Mouse (Mus musculus) neural tube, embryonic 12.5 days (tissue): ENCODE data around the gene Rapgef4. TPM values are rescaled to one million over a fixed set of nuclear protein-coding genes. Genes with fewer than 3 reads are reported as not detected.
A peak's percentile ranks its signal among the peaks of the same experiment; 100 is the strongest.

Experiments used
- ATAC-seq: fragments of 200-750 bp; cut with Nextera tagmentation; 2 replicates; pipeline ENCODE4 v1.8.0; 2017; ENCODE audit warnings: low read depth, mild to moderate bottlenecking, moderate TSS enrichment, moderate library complexity; ENCODE audit not compliant: low FRiP score
- H3K27ac ChIP-seq: fragments of 300-500 bp; sonication (generic); 2 replicates; pipeline ENCODE4 v1.5.1; 2016
- H3K27me3 ChIP-seq: fragments of 300-500 bp; sonication (generic); replicated peaks from 2 replicates; pipeline ENCODE4 v1.6.1; 2016; ENCODE audit warnings: mild to moderate bottlenecking
- H3K36me3 ChIP-seq: fragments of 300-500 bp; sonication (generic); 2 replicates; pipeline ENCODE4 v1.6.1; 2016; ENCODE audit warnings: mild to moderate bottlenecking
- H3K4me1 ChIP-seq: fragments of 300-500 bp; sonication (generic); 2 replicates; pipeline ENCODE4 v1.6.1; 2016
- H3K4me2 ChIP-seq: fragments of 300-500 bp; sonication (generic); replicated peaks from 2 replicates; pipeline ENCODE4 v1.6.1; 2016; ENCODE audit warnings: mild to moderate bottlenecking
- H3K4me3 ChIP-seq: fragments of 300-500 bp; sonication (generic); 2 replicates; pipeline ENCODE4 v1.5.1; 2016
- H3K9ac ChIP-seq: fragments of 300-500 bp; sonication (generic); 2 replicates; pipeline ENCODE4 v1.6.1; 2016; ENCODE audit warnings: mild to moderate bottlenecking
- H3K9me3 ChIP-seq: fragments of 300-500 bp; sonication (generic); 2 replicates; pipeline ENCODE4 v1.6.1; 2016; ENCODE audit warnings: mild to moderate bottlenecking
- WGBS: fragments of 180-500 bp; shearing (Covaris S2); methylation state at CpG from one replicate; pipeline ENCODE4 v1.1.7; 2016; 5-methylcytosine and 5-hydroxymethylcytosine counted together
- polyA plus RNA-seq: library from polyadenylated mRNA; unstranded; fragments of >200 nt; fragmentation: Nextera tagmentation; extraction: Ambion mirVana; gene quantifications from 2 replicates; pipeline ENCODE4 v1.2.1, GENCODE M21; 2016

Gene Rapgef4
- polyA plus RNA-seq, 1 experiment from 2014 or later = 24.0 TPM

- H3K27ac ChIP-seq = no peak overlapping the region
- H3K9me3 ChIP-seq = no peaks in the 10 kb centered on the region
- H3K4me1 ChIP-seq = no peaks in the 10 kb centered on the region
- H3K4me3 ChIP-seq = no peak overlapping the region
- no peak overlapping the region for H3K9ac ChIP-seq
- 91% methylated on average over 1 of the region's 1 CpGs for WGBS
- H3K27me3 ChIP-seq = no peaks in the 10 kb centered on the region
- H3K4me2 ChIP-seq = no peak overlapping the region
- no peaks in the 10 kb centered on the region for H3K36me3 ChIP-seq
- no peak for ATAC-seq
Measured at GRCm38 (mm10) chr2:72260704-72261103, 279.7 kb downstream of the Rapgef4 start.

DNA sequence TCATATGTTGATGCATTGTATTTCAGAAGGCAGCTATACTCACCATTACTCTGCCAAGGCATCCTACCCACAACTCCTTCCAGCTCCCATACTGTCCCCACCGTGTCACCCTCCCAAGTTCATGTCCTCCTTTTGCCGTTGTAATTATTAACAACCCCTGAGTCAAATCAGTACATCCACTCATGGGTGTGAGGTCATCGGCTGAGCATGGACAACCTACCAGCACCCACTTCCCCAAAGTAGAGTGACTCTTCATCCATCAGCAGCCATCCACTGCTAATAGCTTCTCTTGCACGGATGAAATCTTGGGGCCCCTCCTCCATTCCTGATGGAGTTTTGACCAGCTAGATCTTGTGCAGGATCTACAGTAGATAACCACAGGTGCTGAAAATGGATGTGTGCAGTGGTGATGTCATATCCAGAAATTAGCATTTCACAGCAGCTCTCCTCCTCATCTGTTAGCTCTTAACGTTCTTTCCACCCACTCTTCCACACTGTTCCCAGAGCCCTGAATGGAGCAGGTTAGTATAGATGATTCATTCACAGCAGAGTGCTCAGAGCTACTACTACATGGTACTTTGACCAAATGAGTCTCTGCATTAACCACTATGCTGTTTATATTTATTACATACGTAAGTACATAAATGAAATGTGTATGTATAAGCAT lies 281.9 kb downstream of the Rapgef4 start:
- Histone ChIP-seq H3K4me3 (no peak overlapping the region), H3K4me2 (no peak overlapping the region), H3K9me3 (no peaks in the 10 kb centered on the region), H3K4me1 (no peaks in the 10 kb centered on the region), H3K27me3 (no peaks in the 10 kb centered on the region), H3K27ac (no peak overlapping the region), H3K9ac (no peak overlapping the region), H3K36me3 (no peaks in the 10 kb centered on the region)
- 88% methylated on average over 6 of the region's 6 CpGs for WGBS
- no peak for ATAC-seq

DNA sequence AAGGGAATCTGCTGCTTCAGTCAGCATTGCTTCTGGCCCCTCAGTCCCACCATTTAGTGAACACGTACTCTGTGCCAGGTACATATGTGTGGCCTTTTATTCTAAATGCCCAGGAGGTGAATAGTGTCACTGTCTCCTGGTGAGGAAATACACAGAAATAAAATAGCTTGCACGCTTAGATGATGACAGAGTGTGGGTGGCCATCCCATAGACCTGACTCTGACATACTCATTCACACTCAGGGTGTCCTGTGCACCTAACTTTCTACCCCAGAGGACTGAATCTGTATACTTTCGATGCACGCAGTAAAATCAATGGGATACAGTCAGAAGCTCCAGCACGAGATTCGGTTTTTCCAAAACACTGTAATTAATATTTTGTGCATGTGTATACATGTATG lies 286.4 kb downstream of the Rapgef4 start:
- no peak for ATAC-seq
- Histone ChIP-seq H3K27me3 (no peaks in the 10 kb centered on the region), H3K9ac (no peak overlapping the region), H3K9me3 (no peaks in the 10 kb centered on the region), H3K4me3 (no peak overlapping the region), H3K4me1 (no peaks in the 10 kb centered on the region), H3K27ac (no peak overlapping the region), H3K36me3 (no peaks in the 10 kb centered on the region), H3K4me2 (no peak overlapping the region)
- WGBS = 89% methylated on average over 6 of the region's 6 CpGs

- Histone ChIP-seq H3K36me3 (no peaks in the 10 kb centered on the region), H3K4me2 (no peak overlapping the region), H3K9ac (no peak overlapping the region), H3K9me3 (no peaks in the 10 kb centered on the region), H3K4me1 (no peaks in the 10 kb centered on the region), H3K27me3 (no peaks in the 10 kb centered on the region), H3K27ac (no peak overlapping the region), H3K4me3 (no peak overlapping the region)
- no peak for ATAC-seq
- 77% methylated on average over 4 of the region's 4 CpGs for WGBS
Measured at GRCm38 (mm10) chr2:72269651-72270341, 288.8 kb downstream of the Rapgef4 start.

- Histone ChIP-seq H3K27ac (no peak overlapping the region), H3K4me3 (no peak overlapping the region), H3K36me3 (no peaks in the 10 kb centered on the region), H3K27me3 (no peaks in the 10 kb centered on the region), H3K4me2 (no peak overlapping the region), H3K9me3 (no peaks in the 10 kb centered on the region), H3K4me1 (no peaks in the 10 kb centered on the region), H3K9ac (no peak overlapping the region)
- WGBS = 75% methylated on average over 4 of the region's 4 CpGs
- ATAC-seq = no peak
Measured at GRCm38 (mm10) chr2:72278247-72278873, 297.3 kb downstream of the Rapgef4 start.

DNA sequence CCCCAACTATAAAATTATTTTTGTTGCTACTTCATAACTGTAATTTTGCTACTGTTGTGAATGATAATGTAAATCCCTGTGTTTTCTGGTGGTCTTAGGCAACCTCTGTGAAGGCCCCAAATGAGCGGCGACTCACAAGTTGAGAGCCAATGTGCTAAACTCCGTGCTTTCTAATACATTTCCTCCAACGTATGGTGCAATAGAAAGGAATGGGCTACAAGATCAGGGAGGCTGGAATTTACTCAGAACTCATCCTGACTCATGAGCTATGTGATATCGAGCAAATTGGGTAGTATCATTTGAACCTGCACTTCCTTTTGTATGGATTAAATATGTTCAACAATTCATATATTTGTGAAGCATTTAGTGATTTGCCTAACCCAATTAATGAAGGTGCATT lies 299.5 kb downstream of the Rapgef4 start:
- ATAC-seq = no peak
- Histone ChIP-seq H3K36me3 (no peaks in the 10 kb centered on the region), H3K27me3 (no peaks in the 10 kb centered on the region), H3K4me1 (peaks cover 3% of the 10 kb centered on the region; the same call in 1 of the 2 replicates), H3K4me2 (no peak overlapping the region), H3K9me3 (no peaks in the 10 kb centered on the region), H3K27ac (no peak overlapping the region), H3K4me3 (no peak overlapping the region), H3K9ac (no peak overlapping the region)
- WGBS = 91% methylated on average over 5 of the region's 5 CpGs

GRCm38 (mm10) chr2:72281971-72282370 lies 300.9 kb downstream of the Rapgef4 start:
- Histone ChIP-seq H3K27ac (no peak overlapping the region), H3K4me2 (no peak overlapping the region), H3K4me1 (peaks cover 5% of the 10 kb centered on the region; the same call in 1 of the 2 replicates), H3K27me3 (no peaks in the 10 kb centered on the region), H3K9me3 (no peaks in the 10 kb centered on the region), H3K4me3 (no peak overlapping the region), H3K9ac (no peak overlapping the region), H3K36me3 (no peaks in the 10 kb centered on the region)
- WGBS = 91% methylated on average over 14 of the region's 14 CpGs
- ATAC-seq = no peak

GRCm38 (mm10) chr2:72282733-72283132 lies 301.7 kb downstream of the Rapgef4 start:
- no peak overlapping the region for H3K4me2 ChIP-seq
- ATAC-seq = no peak
- H3K4me3 ChIP-seq = no peak overlapping the region
- peaks cover 9% of the 10 kb centered on the region; the same call in 1 of the 2 replicates for H3K4me1 ChIP-seq
- WGBS = 87% methylated on average over 4 of the region's 4 CpGs
- no peak overlapping the region for H3K27ac ChIP-seq
- H3K27me3 ChIP-seq = no peaks in the 10 kb centered on the region; the same call in 1 of the 2 replicates
- no peak overlapping the region for H3K9ac ChIP-seq
- H3K36me3 ChIP-seq = no peaks in the 10 kb centered on the region
- no peaks in the 10 kb centered on the region for H3K9me3 ChIP-seq

DNA sequence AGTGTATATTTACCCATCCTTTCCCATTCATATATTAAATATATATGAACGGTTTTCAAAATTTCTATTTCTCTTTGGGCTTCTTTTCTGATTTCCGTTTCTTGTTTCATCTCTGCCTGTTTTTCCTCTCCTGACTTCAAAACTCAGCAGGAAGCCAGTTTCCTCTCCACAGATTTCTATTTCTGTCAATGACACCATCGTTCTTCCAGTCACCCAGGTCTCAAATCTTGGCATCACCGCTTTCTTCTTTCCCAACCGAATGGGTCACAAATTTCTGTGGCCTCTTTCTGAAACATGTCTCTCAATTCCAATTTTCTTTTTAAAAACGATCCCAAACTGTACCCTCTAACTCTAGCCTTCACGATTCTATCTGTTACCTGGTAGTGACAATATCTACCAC lies 303.6 kb downstream of the Rapgef4 start:
- H3K4me2 ChIP-seq = no peak overlapping the region
- peaks cover 9% of the 10 kb centered on the region; the same call in 1 of the 2 replicates for H3K4me1 ChIP-seq
- no peak overlapping the region for H3K9ac ChIP-seq
- no peaks in the 10 kb centered on the region; the same call in 1 of the 2 replicates for H3K27me3 ChIP-seq
- no peaks in the 10 kb centered on the region for H3K36me3 ChIP-seq
- no peak overlapping the region for H3K27ac ChIP-seq
- ATAC-seq = no peak
- WGBS = 79% methylated on average over 7 of the region's 7 CpGs
- H3K9me3 ChIP-seq = no peaks in the 10 kb centered on the region
- no peak overlapping the region for H3K4me3 ChIP-seq

GRCm38 (mm10) chr2:72285256-72285887 lies 304.3 kb downstream of the Rapgef4 start, which contains the start of gene Map3k20:
Gene Map3k20, plus strand, starts transcription at chr2:72285637.
- no peaks in the 10 kb centered on the region for H3K9me3 ChIP-seq
- 1% methylated on average over 49 of the region's 50 CpGs for WGBS
- no peaks in the 10 kb centered on the region; the same call in 1 of the 2 replicates for H3K27me3 ChIP-seq
- peak within 1 kb of the TSS; percentile 87 for H3K4me3 ChIP-seq
- peaks cover 9% of the 10 kb centered on the region; the same call in 1 of the 2 replicates for H3K4me1 ChIP-seq
- no peaks in the 10 kb centered on the region for H3K36me3 ChIP-seq
- peak; percentile 56 for ATAC-seq
- H3K27ac ChIP-seq = no peak within 1 kb of the TSS
- H3K9ac ChIP-seq = peak within 1 kb of the TSS; percentile 82
- H3K4me2 ChIP-seq = peak within 1 kb of the TSS; percentile 95

DNA sequence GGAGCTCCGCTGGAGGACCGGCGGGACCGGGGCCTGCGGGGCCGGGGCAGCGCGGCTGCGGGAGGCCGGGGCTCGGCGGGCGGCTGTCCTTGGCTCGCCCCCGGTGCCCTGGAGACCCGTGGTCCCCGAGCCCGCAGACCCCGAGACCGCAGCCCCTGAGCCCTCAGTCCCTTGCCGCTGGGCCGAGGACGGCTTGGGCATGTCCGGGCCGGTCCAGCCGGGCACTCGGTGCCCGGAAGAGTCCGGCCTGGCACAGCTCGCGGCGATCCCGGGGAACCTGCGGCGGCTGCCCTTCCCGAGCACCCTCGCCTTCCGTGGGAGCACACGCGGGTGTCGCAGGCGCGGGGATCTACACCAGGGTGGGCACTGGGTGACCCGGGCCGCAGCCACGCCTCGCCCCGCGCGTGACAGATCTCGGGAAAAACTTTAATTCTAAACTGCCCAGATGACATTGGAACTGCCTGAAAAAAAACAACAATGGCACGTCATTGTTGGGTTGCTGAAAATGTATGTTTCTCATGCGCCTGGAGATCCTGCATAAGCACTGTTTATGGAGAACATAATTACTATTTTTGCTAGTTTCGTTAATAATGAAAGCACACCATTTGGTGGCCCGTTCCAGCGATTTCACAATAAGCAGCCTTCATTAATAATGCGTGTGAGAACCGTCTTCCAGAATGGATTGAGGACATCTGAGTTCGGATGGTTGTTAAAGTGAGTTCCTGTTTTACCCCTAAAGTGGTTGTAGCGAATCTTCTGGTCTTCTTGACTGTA lies 305.0 kb downstream of the Rapgef4 start:
- Histone ChIP-seq H3K9me3 (no peaks in the 10 kb centered on the region), H3K27ac (no peak overlapping the region), H3K9ac (peak overlapping the region; percentile 82), H3K36me3 (no peaks in the 10 kb centered on the region), H3K4me2 (peak overlapping the region; percentile 95), H3K4me1 (peaks cover 9% of the 10 kb centered on the region; the same call in 1 of the 2 replicates), H3K4me3 (peak overlapping the region; percentile 87), H3K27me3 (no peaks in the 10 kb centered on the region; the same call in 1 of the 2 replicates)
- peak; percentile 65 for ATAC-seq
- whole genome bisulfite sequencing = under 1% methylated on average over 58 of the region's 60 CpGs
